Mouse (Mus musculus) cerebellum, postnatal 10 days (tissue): ENCODE measurements at regions not wholly inside any gene's neighbourhood (a gene's known extent, or its start where the extent isn't known, plus 50 kb on each side); places are given as distances from the start of the nearest gene placed in this dataset.
A peak's percentile ranks its signal among the peaks of the same experiment; 100 is the strongest.

Experiments
- DNase-seq, 2 experiments: peaks; one replicate each; pipeline ENCODE4 v3.0.0; 2021; ENCODE audit warnings: mixed read lengths in 2 of 2

DNA sequence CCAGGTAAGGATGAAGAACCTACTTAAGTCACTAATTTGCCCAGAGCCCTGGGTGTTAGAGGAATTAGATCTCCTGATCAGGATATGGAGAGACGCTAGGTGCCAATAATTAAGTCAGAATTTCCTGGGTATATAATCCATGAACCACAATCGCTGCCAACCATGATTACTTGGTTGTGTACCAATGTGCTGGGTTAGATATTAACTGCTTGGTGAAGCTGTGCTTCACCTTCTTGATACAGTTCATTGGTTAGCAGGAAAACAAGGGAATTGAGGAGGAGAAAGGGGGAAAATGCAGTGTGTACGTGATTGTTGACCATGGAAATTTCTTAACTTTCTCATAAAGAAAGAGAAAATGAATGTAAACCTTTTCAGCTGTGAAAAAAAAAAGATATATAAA, 961.7 kb upstream of the Slc39a10 start:
- DNase-seq: no peak

DNA sequence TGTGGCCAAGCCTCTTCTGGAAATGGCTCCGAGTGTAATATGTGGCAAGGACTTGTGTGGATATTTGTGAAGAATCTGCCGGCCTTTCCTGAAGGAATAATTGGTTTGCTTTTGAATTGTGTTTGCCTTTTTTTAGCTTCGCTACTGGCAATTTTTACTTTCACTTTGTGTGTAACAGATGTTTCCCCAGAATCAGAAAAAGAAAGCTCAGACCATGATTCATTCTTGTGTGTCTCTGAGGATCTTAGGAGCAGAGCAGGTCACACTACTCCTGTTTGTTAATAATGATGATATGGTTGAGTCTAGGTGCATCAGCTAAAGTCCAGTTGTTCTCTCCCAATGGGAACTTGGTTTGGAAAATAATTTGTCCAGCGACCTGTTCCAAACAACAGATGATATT, 961.3 kb upstream of the Slc39a10 start:
- DNase-seq: no peak

DNA sequence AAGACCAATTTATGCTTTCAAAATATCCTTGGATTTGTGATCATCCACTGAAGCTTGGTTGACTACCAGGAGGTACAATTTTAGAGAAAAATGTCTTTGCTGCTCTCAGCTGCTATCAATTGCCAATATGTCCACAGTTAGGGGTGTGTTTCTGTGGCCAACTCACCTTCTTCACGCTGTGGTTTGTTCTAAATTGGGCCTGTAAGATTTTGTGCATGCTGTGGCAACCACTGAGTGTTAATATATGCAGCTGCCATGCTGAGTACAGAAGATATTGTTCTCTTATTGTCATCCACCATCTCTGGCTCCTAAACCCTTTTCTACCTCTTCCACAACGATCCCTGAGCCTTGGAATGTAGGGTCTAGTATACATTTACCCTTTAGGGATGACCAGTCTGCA, 948.2 kb upstream of the Slc39a10 start:
- peak; percentile 28 to 50 for DNase-seq

DNA sequence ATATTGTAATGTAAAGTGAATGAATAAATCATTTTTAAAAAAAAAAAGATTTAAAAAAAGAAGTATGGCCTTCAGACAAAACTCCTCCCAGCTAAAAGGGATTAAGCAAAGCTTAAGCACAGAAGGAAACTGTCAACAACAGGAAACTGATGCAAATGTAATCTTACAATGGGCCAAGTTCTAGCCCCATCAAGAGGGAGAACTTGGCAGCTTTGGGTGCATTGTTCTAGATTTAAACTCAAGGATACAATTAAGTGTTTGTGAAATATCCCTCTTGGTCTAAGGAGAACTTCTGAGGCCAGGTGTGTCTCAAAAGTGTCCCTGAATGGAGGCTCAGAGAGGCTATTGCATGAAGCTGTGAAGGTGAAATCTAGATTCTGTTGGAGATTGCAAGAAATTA, 941.4 kb upstream of the Slc39a10 start:
- no peak for DNase-seq

DNA sequence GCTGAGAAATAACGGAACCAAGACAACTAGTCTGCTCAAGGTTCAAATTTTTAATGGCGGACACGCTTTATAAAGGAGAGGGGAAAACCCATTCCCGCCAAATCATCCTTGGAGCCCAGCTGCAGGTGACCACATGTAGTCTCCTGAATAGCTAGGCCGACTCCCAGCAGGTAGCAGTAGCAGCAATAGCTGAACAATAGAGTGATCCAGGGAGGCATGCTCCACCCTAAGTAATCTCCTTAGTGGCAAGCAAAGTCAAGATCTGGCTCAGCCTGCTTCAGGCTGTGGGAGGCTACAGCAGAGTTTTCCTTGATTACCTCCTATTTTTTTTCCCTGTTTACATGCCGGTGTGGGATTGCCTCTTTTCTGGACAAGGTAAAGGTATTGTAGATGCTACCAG, 934.6 kb upstream of the Slc39a10 start:
- DNase-seq: no peak

DNA sequence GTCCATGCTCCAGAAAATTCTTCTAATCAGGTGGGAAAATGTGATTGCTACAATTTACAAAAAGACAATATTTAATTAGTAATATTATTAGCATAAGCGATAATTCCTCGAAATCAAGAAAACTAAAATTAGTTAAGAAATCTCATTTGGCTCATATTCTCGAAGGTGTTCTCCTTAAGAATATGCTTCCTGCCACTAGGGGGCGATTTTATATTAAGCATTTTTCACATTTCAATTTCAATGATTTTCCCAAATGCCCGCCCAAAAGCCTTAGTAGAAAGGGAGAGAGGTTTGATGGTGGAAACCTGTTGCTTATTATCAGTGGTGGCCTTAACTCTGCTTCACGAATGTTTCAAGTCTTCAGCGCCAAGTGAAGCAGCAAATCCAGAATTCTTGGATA, 916.9 kb upstream of the Slc39a10 start:
- DNase-seq: peak; percentile 69 to 86

DNA sequence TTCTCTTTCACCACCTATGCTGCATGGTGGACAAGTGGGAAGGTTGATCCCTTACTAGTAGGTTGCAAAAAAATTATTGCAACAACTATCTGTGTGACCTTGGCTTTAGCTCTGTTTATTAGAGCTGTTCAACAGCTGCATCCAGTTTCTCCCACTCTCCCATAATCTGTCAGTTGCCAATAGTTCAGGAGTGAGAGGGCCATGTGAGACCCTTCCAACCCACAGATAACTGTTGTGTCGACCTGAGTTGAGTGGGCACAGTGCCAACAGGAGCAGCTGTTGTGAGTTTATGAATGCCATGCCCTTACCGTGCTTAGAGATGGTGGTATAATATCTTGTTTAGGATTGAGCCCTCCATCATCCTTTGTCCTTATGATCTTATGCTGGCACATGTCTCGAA, 902.1 kb upstream of the Slc39a10 start:
- DNase-seq: peak; percentile 20 to 29
